Mouse (Mus musculus) spleen, adult 2 months (tissue): Measurements from ENCODE around the gene Tspan2.

ENCODE experiments used
- CTCF ChIP-seq: fragments of 200-500 bp; IDR thresholded peaks from 2 replicates; pipeline ENCODE4 v1.5.1; 2011; ENCODE audit warnings: mild to moderate bottlenecking, inconsistent platforms; ENCODE audit not compliant: insufficient read depth, insufficient read length, insufficient replicate concordance; ENCODE audit errors: extremely low read depth
- POLR2A ChIP-seq: fragments of 200-500 bp; IDR thresholded peaks from 2 replicates; pipeline ENCODE4 v1.6.1; 2011; ENCODE audit warnings: low read depth, low read length, inconsistent platforms

- TF ChIP-seq CTCF (no peak), POLR2A (no peak)
Measured at GRCm38 (mm10) chr3:102732619-102733018, 1.7 kb upstream of the Tspan2 start.
